Comparison of ENCODE assay signal across 8 mouse cellular contexts in the genomic region with DNA sequence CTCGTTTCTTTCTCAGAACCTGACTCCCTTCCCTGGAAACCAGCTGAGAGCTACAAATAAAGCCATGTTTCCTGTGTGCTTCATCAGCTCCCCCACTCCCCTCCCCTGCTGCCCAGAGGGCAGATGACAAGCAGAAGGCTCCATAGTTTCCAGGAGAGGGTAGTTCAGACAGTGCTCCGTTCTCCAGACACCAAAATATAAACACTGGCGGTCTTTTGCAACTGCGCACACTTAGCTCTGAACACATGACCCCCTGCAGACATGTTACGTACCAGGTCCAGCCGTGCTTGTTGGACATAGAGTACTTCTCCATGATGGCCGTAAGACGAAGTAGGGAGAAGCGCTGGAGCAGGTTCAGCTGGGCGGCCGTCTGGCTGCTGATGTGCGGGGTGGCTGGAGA.
A peak's percentile ranks its signal among the peaks of the same experiment; 100 is the strongest.
DNase-seq lines count a peak whose midpoint lies in the region; ATAC-seq and TF ChIP-seq lines count a peak whose summit lies in the region.

No protein-coding gene starts in this region.

- ATAC-seq in midbrain, postnatal 0 days (ENCODE audit: low FRiP score), result no peak
- ATAC-seq in midbrain, embryonic 16.5 days, result no peak

- DNase-seq in heart, embryonic 10.5 days (ENCODE audit: low spot score), result no peak
- DNase-seq in heart, adult 8-10 months (ENCODE audit: low spot score), result no peak
- DNase-seq in midbrain, postnatal 0 days (ENCODE audit: low spot score), result peak; percentile 9
- peak; percentile 37 for DNase-seq in kidney, postnatal 10 days
- DNase-seq in yolk sac, embryonic 10.5 days (ENCODE audit: low spot score), result peak; percentile 53
- DNase-seq in thymus, postnatal 14 days, result no peak
- DNase-seq in cerebellum, adult 2 months, result no peak

- H3K9me3 ChIP-seq in heart, embryonic 10.5 days, result no peaks in the 10 kb centered on the region
- H3K9me3 ChIP-seq in midbrain, postnatal 0 days (ENCODE audit: low read length), result no peaks in the 10 kb centered on the region
- no peaks in the 10 kb centered on the region; the same call in 1 of the 2 replicates for H3K9me3 ChIP-seq in midbrain, embryonic 16.5 days (replicated peaks; ENCODE audit: control insufficient read depth, low read length, poor library complexity, severe bottlenecking)

- H3K36me3 ChIP-seq in heart, embryonic 10.5 days, result peaks cover 20% of the 10 kb centered on the region
- H3K36me3 ChIP-seq in midbrain, postnatal 0 days (ENCODE audit: insufficient read depth, low read length), result peaks cover 3% of the 10 kb centered on the region; the same call in 1 of the 2 replicates
- no peaks in the 10 kb centered on the region for H3K36me3 ChIP-seq in midbrain, embryonic 16.5 days (ENCODE audit: control insufficient read depth, insufficient read depth, low read length)

- H3K9ac ChIP-seq in midbrain, postnatal 0 days (replicated peaks; ENCODE audit: low read length, poor library complexity, severe bottlenecking), result no peak overlapping the region
- H3K9ac ChIP-seq in midbrain, embryonic 16.5 days (ENCODE audit: low read depth, low read length), result no peak overlapping the region

- H3K27me3 ChIP-seq in heart, embryonic 10.5 days (ENCODE audit: insufficient read depth, poor library complexity, severe bottlenecking), result no peaks in the 10 kb centered on the region
- no peaks in the 10 kb centered on the region for H3K27me3 ChIP-seq in midbrain, postnatal 0 days (ENCODE audit: insufficient read depth, low read length)
- H3K27me3 ChIP-seq in midbrain, embryonic 16.5 days (ENCODE audit: control insufficient read depth, insufficient read depth, low read depth, low read length), result no peaks in the 10 kb centered on the region
- no peaks in the 10 kb centered on the region for H3K27me3 ChIP-seq in cerebellum, adult 2 months (ENCODE audit: control insufficient read depth, insufficient read depth, low read length)

- no peak overlapping the region for H3K4me2 ChIP-seq in midbrain, postnatal 0 days (ENCODE audit: low read depth, low read length, poor library complexity, severe bottlenecking)
- no peak overlapping the region for H3K4me2 ChIP-seq in midbrain, embryonic 16.5 days (ENCODE audit: low read length)

- no peak for TF ChIP-seq POLR2A in cerebellum, adult 2 months (IDR thresholded peaks at IDR 0.05; ENCODE audit: borderline replicate concordance, insufficient read depth, low read length)

- TF ChIP-seq CTCF in midbrain, postnatal 0 days (IDR thresholded peaks at IDR 0.05), result no peak
- no peak for TF ChIP-seq CTCF in cerebellum, adult 2 months (IDR thresholded peaks at IDR 0.05; ENCODE audit: borderline replicate concordance, insufficient read depth, low read depth, low read length)

- H3K4me3 ChIP-seq in heart, embryonic 10.5 days, result no peak overlapping the region
- H3K4me3 ChIP-seq in midbrain, postnatal 0 days (ENCODE audit: low read depth, low read length), result no peak overlapping the region
- H3K4me3 ChIP-seq in midbrain, embryonic 16.5 days (ENCODE audit: low read depth, low read length), result no peak overlapping the region
- no peak overlapping the region for H3K4me3 ChIP-seq in cerebellum, adult 2 months (replicated peaks; ENCODE audit: insufficient read depth, low read depth, low read length)

- peaks cover 30% of the 10 kb centered on the region for H3K4me1 ChIP-seq in heart, embryonic 10.5 days
- no peaks in the 10 kb centered on the region for H3K4me1 ChIP-seq in midbrain, postnatal 0 days (ENCODE audit: insufficient read depth, low read length)
- H3K4me1 ChIP-seq in midbrain, embryonic 16.5 days (ENCODE audit: control insufficient read depth, insufficient read depth, low read length), result peaks cover 3% of the 10 kb centered on the region; the same call in 1 of the 2 replicates
- no peaks in the 10 kb centered on the region; the same call in 1 of the 2 replicates for H3K4me1 ChIP-seq in cerebellum, adult 2 months (ENCODE audit: control insufficient read depth, insufficient read depth, low read length)

- H3K27ac ChIP-seq in heart, embryonic 10.5 days, result peak overlapping the region; percentile 53
- H3K27ac ChIP-seq in midbrain, postnatal 0 days (ENCODE audit: low read depth, low read length), result no peak overlapping the region
- H3K27ac ChIP-seq in midbrain, embryonic 16.5 days (ENCODE audit: low read length), result no peak overlapping the region
- no peak overlapping the region for H3K27ac ChIP-seq in cerebellum, adult 2 months (ENCODE audit: insufficient read depth, low read length)

- 77% methylated on average over 12 of the region's 12 CpGs for WGBS in heart, embryonic 10.5 days
- WGBS in midbrain, postnatal 0 days, result 84% methylated on average over 12 of the region's 12 CpGs
- 80% methylated on average over 12 of the region's 12 CpGs for WGBS in midbrain, embryonic 16.5 days
- WGBS in cerebellum, adult 2 months, result 19% methylated on average over 12 of the region's 12 CpGs

Comparison
In these comparisons a context has a peak if more than half of its experiments do, and no peak if none do; other contexts are left out.
1. DNase-seq: peak in midbrain, postnatal 0 days (single experiment), kidney, postnatal 10 days (single experiment) and yolk sac, embryonic 10.5 days (single experiment); none in heart, embryonic 10.5 days (single experiment), heart, adult 8-10 months (single experiment), thymus, postnatal 14 days (single experiment) and cerebellum, adult 2 months (0 of 2).